Mouse (Mus musculus) bone marrow, adult 2 months (tissue): ENCODE measurements at regions not wholly inside any gene's neighbourhood (a gene's known extent, or its start where the extent isn't known, plus 50 kb on each side); places are given as distances from the start of the nearest gene placed in this dataset.

Experiments used
- H3K27ac ChIP-seq: fragments of 200-500 bp; 2 replicates; pipeline ENCODE4 v1.5.1; 2012; ENCODE audit warnings: low read depth, mild to moderate bottlenecking, control low read depth, inconsistent platforms, low read length; ENCODE audit not compliant: control insufficient read depth, poor library complexity, insufficient read depth
- H3K4me1 ChIP-seq: fragments of 200-500 bp; 2 replicates; pipeline ENCODE4 v1.6.1; 2011; ENCODE audit warnings: low read length; ENCODE audit not compliant: control insufficient read depth, insufficient read depth
- H3K4me3 ChIP-seq: fragments of 200-500 bp; replicated peaks from 2 replicates; pipeline ENCODE3; 2011; ENCODE audit warnings: mild to moderate bottlenecking, low read depth, low read length, control low read depth; ENCODE audit not compliant: control insufficient read depth
- CTCF ChIP-seq: fragments of 200-500 bp; IDR thresholded peaks from 2 replicates; pipeline ENCODE4 v1.5.1; 2011; ENCODE audit warnings: low read length, control low read depth; ENCODE audit not compliant: control insufficient read depth, insufficient read depth
- POLR2A ChIP-seq: fragments of 200-500 bp; IDR thresholded peaks from 2 replicates; pipeline ENCODE4 v1.6.1; 2011; ENCODE audit warnings: low read depth, mild to moderate bottlenecking, control low read depth, low read length, borderline replicate concordance; ENCODE audit not compliant: control insufficient read depth
- WGBS: fragments of 180-500 bp; shearing (Covaris S2); methylation state at CpG from one replicate; pipeline ENCODE4 v1.1.7; 2018; 5-methylcytosine and 5-hydroxymethylcytosine counted together

GRCm38 (mm10) chr13:110836936-110837335 lies 417.9 kb upstream of the Actbl2 start:
- Histone ChIP-seq H3K4me1 (no peaks in the 10 kb centered on the region), H3K4me3 (no peak overlapping the region), H3K27ac (no peak overlapping the region)
- 83% methylated on average over 7 of the region's 7 CpGs for WGBS
- no peak for TF ChIP-seq CTCF
- TF ChIP-seq POLR2A, result no peak

GRCm38 (mm10) chr13:110841949-110842348 lies 412.9 kb upstream of the Actbl2 start:
- no peak overlapping the region for H3K4me3 ChIP-seq
- H3K4me1 ChIP-seq, result no peaks in the 10 kb centered on the region
- WGBS, result 82% methylated on average over 7 of the region's 7 CpGs
- H3K27ac ChIP-seq, result no peak overlapping the region
- TF ChIP-seq POLR2A, result no peak
- TF ChIP-seq CTCF, result no peak

GRCm38 (mm10) chr13:110845695-110846094 lies 409.1 kb upstream of the Actbl2 start:
- Histone ChIP-seq H3K4me3 (no peak overlapping the region), H3K4me1 (no peaks in the 10 kb centered on the region), H3K27ac (no peak overlapping the region)
- no peak for TF ChIP-seq CTCF
- no peak for TF ChIP-seq POLR2A
- WGBS, result 77% methylated on average over 2 of the region's 2 CpGs

- TF ChIP-seq POLR2A, result no peak
- TF ChIP-seq CTCF, result no peak
- H3K27ac ChIP-seq, result no peak overlapping the region
- no peak overlapping the region for H3K4me3 ChIP-seq
- 72% methylated on average over 2 of the region's 2 CpGs for WGBS
- no peaks in the 10 kb centered on the region for H3K4me1 ChIP-seq
Observed at GRCm38 (mm10) chr13:110852996-110853727, 401.7 kb upstream of the Actbl2 start.

GRCm38 (mm10) chr13:110854213-110854612 lies 400.6 kb upstream of the Actbl2 start:
- H3K27ac ChIP-seq, result no peak overlapping the region
- WGBS, result 21% methylated on average over 1 of the region's 1 CpGs
- H3K4me3 ChIP-seq, result no peak overlapping the region
- H3K4me1 ChIP-seq, result no peaks in the 10 kb centered on the region
- TF ChIP-seq POLR2A (no peak), CTCF (no peak)

- H3K27ac ChIP-seq, result no peak overlapping the region
- 55% methylated on average over 4 of the region's 4 CpGs for WGBS
- no peak for TF ChIP-seq CTCF
- no peak for TF ChIP-seq POLR2A
- H3K4me3 ChIP-seq, result no peak overlapping the region
- H3K4me1 ChIP-seq, result no peaks in the 10 kb centered on the region
Observed at GRCm38 (mm10) chr13:110865902-110866512, 388.8 kb upstream of the Actbl2 start.

GRCm38 (mm10) chr13:110866713-110867112 lies 388.1 kb upstream of the Actbl2 start:
- Histone ChIP-seq H3K27ac (no peak overlapping the region), H3K4me1 (no peaks in the 10 kb centered on the region), H3K4me3 (no peak overlapping the region)
- TF ChIP-seq POLR2A (no peak), CTCF (no peak)
- 21% methylated on average over 2 of the region's 2 CpGs for WGBS

GRCm38 (mm10) chr13:110871125-110871775 lies 383.6 kb upstream of the Actbl2 start:
- 76% methylated on average over 4 of the region's 4 CpGs for WGBS
- TF ChIP-seq CTCF (no peak), POLR2A (no peak)
- Histone ChIP-seq H3K4me1 (no peaks in the 10 kb centered on the region), H3K27ac (no peak overlapping the region), H3K4me3 (no peak overlapping the region)
